In genomic region chr8:53638495-53639171, GRCm38 (mm10) we compare ENCODE assay signal across 8 mouse cellular contexts. TPM values are rescaled to one million over a fixed set of nuclear protein-coding genes. Genes with fewer than 3 reads are reported as not detected.
DNase-seq lines count a peak whose midpoint lies in the region; ATAC-seq lines count a peak whose summit lies in the region.

Neil3 (minus strand) TSS chr8:53639065.

- no peaks in the 10 kb centered on the region for H3K27me3 ChIP-seq in liver, embryonic 12.5 days (replicated peaks)
- H3K27me3 ChIP-seq in stomach, embryonic 15.5 days (replicated peaks) = no peaks in the 10 kb centered on the region

- ATAC-seq in liver, embryonic 12.5 days = peak; percentile 99
- ATAC-seq in stomach, embryonic 15.5 days (ENCODE audit: insufficient read depth, low FRiP score, low read depth) = peak; percentile 99

- under 1% methylated on average over 26 of the region's 26 CpGs for WGBS in liver, embryonic 12.5 days (ENCODE audit: insufficient replicate concordance)
- under 1% methylated on average over 26 of the region's 26 CpGs for WGBS in stomach, embryonic 15.5 days

- peak within 1 kb of the TSS; percentile 66 for H3K4me2 ChIP-seq in liver, embryonic 12.5 days
- H3K4me2 ChIP-seq in stomach, embryonic 15.5 days = peak within 1 kb of the TSS; percentile 87

- peak; percentile 94 for DNase-seq in 3134 (ENCODE audit: extremely low read depth, insufficient read length, low spot score)
- DNase-seq in adrenal gland, adult 18-20 months (ENCODE audit: low spot score in 2 of 2) = peak; percentile 74 to 76
- peak; percentile 91 for DNase-seq in embryo, embryonic 9.5 days (ENCODE audit: extremely low spot score)
- peak; percentile 98 for DNase-seq in heart, adult 11 months
- peak; percentile 69 for DNase-seq in kidney, adult 11 months
- peak; percentile 72 for DNase-seq in naive thymus-derived CD4-positive, alpha-beta T cell, adult 2 months (ENCODE audit: low read depth)

- H3K27ac ChIP-seq in liver, embryonic 12.5 days = peak within 1 kb of the TSS; percentile 80
- H3K27ac ChIP-seq in stomach, embryonic 15.5 days = no peak within 1 kb of the TSS

- peak within 1 kb of the TSS; percentile 88 for H3K9ac ChIP-seq in liver, embryonic 12.5 days
- H3K9ac ChIP-seq in stomach, embryonic 15.5 days = peak within 1 kb of the TSS; percentile 27; the same call in 1 of the 2 replicates

- peak within 1 kb of the TSS; percentile 77 for H3K4me3 ChIP-seq in liver, embryonic 12.5 days
- peak within 1 kb of the TSS; percentile 63 for H3K4me3 ChIP-seq in stomach, embryonic 15.5 days (replicated peaks)

- no peaks in the 10 kb centered on the region for H3K9me3 ChIP-seq in liver, embryonic 12.5 days (replicated peaks)
- H3K9me3 ChIP-seq in stomach, embryonic 15.5 days = no peaks in the 10 kb centered on the region

- peaks cover 8% of the 10 kb centered on the region; the same call in 1 of the 2 replicates for H3K36me3 ChIP-seq in liver, embryonic 12.5 days
- no peaks in the 10 kb centered on the region for H3K36me3 ChIP-seq in stomach, embryonic 15.5 days

- peaks cover 34% of the 10 kb centered on the region for H3K4me1 ChIP-seq in liver, embryonic 12.5 days
- H3K4me1 ChIP-seq in stomach, embryonic 15.5 days = 0 out of 2 replicates have a peak, but pooled peaks cover 5% of the 10 kb centered on the region

RNA-seq across cellular contexts. Expression of gene Neil3, which starts in this region (rescaled TPM):
- total RNA-seq in adrenal gland, adult 18-20 months (2021) = under 1 TPM; 0.16 to 0.60 TPM
- polyA plus RNA-seq in liver, embryonic 12.5 days (2016; fragmentation: Nextera tagmentation; extraction: Ambion mirVana) = 30.8 and 34.8 TPM in 2 replicates
- 29.5 and 30.8 TPM in 2 replicates for polyA plus RNA-seq in stomach, embryonic 15.5 days (2015; fragmentation: Nextera tagmentation; extraction: Ambion mirVana)

Comparison
In these comparisons a context has a peak if more than half of its experiments do, and no peak if none do; other contexts are left out.
1. Peak in DNase-seq in adrenal gland, adult 18-20 months; RNA of the gene not detected or under 1 TPM.